Mouse (Mus musculus): ENCODE data around the gene Slco3a1.

DNA sequence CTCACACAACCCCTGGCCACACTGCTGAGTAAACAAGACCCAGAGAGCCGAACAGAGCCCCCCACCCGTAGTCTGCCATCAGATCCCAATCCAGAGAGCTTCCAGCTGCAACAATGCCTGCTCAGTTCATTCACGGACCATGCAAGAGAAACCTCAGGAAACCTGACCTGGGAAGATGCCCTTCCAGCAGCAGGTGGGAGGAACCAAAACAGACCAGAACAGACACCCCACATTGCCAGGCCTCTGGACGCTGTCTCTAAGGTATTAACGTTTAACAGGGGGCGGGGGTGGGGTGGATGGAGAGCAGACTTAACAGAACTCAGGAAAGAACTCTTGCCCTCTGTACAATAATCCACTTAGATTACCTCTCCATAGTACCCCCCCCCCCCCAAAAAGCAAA is 4.9 kb downstream of the Slco3a1 start:
- TF ChIP-seq CTCF (conservative IDR thresholded peaks at IDR 0.05; ENCODE audit: insufficient read depth, insufficient read length, low read depth, low read length) (no peak), POLR2A (IDR thresholded peaks at IDR 0.05; ENCODE audit: low read depth, low read length) (no peak)
